Mouse (Mus musculus) ES-E14 (cell line): Measurements from ENCODE around the gene Snrnp70.

Experiments used
- CHD2 ChIP-seq: IDR thresholded peaks from 2 replicates; pipeline ENCODE4 v1.6.1; 2014; ENCODE audit warnings: mild to moderate bottlenecking, low read depth, low read length, inconsistent platforms
- HCFC1 ChIP-seq: IDR thresholded peaks from 2 replicates; pipeline ENCODE4 v1.6.1; 2012; ENCODE audit warnings: low read length, inconsistent platforms, borderline replicate concordance; ENCODE audit not compliant: insufficient read depth
- MAFK ChIP-seq: IDR thresholded peaks from 2 replicates; pipeline ENCODE4 v1.6.1; 2014; ENCODE audit warnings: mild to moderate bottlenecking, low read depth, low read length, inconsistent platforms; ENCODE audit not compliant: insufficient read depth
- ZC3H11A ChIP-seq: IDR thresholded peaks from 2 replicates; pipeline ENCODE4 v1.6.1; 2012; ENCODE audit warnings: low read depth, mild to moderate bottlenecking, inconsistent platforms, low read length, borderline replicate concordance
- ZNF384 ChIP-seq: IDR thresholded peaks from 2 replicates; pipeline ENCODE4 v1.6.1; 2012; ENCODE audit warnings: low read depth, low read length, inconsistent platforms

GRCm38 (mm10) chr7:45369836-45370474 lies 25.6 kb downstream of the Snrnp70 start:
- TF ChIP-seq CHD2 (no peak; the same call in 1 of the 2 replicates), ZC3H11A (no peak), ZNF384 (no peak), HCFC1 (no peak), MAFK (no peak)
